Mouse (Mus musculus) heart, postnatal 0 days (tissue): ENCODE data around the gene Tmem115. TPM values are rescaled to one million over a fixed set of nuclear protein-coding genes. Genes with fewer than 3 reads are reported as not detected.

Source experiments
- ATAC-seq: fragments of 200-750 bp; cut with Nextera tagmentation; 2 replicates; pipeline ENCODE4 v1.8.0; 2017; ENCODE audit warnings: low read depth, moderate number of reproducible peaks, moderate library complexity; ENCODE audit not compliant: insufficient read depth
- DNase-seq: peaks from one replicate; pipeline ENCODE4 v3.0.0-alpha.2; 2016; ENCODE audit warnings: low spot score
- H3K27ac ChIP-seq: fragments of 300-500 bp; sonication (generic); 2 replicates; pipeline ENCODE4 v1.5.1; 2014; ENCODE audit warnings: low read depth, mild to moderate bottlenecking
- H3K27me3 ChIP-seq: fragments of 300-500 bp; sonication (generic); 2 replicates; pipeline ENCODE4 v1.6.1; 2014; ENCODE audit warnings: low read length, mixed read lengths; ENCODE audit not compliant: control insufficient read depth, insufficient read depth
- H3K36me3 ChIP-seq: fragments of 300-500 bp; sonication (generic); replicated peaks from 2 replicates; pipeline ENCODE4 v1.6.1; 2014; ENCODE audit warnings: low read length, mixed read lengths; ENCODE audit not compliant: control insufficient read depth, insufficient read depth
- H3K4me1 ChIP-seq: fragments of 300-500 bp; sonication (generic); 2 replicates; pipeline ENCODE4 v1.6.1; 2014; ENCODE audit warnings: antibody characterized with exemption; ENCODE audit not compliant: control insufficient read depth, insufficient read depth
- H3K4me2 ChIP-seq: fragments of 300-500 bp; sonication (generic); 2 replicates; pipeline ENCODE4 v1.6.1; 2014; ENCODE audit warnings: low read depth, mild to moderate bottlenecking, low read length, moderate library complexity
- H3K4me3 ChIP-seq: fragments of 300-500 bp; sonication (generic); 2 replicates; pipeline ENCODE4 v1.5.1; 2014; ENCODE audit warnings: low read depth, low read length
- H3K9ac ChIP-seq: fragments of 300-500 bp; sonication (generic); replicated peaks from 2 replicates; pipeline ENCODE4 v1.6.1; 2014; ENCODE audit warnings: low read depth, low read length, mixed read lengths
- H3K9me3 ChIP-seq: fragments of 300-500 bp; sonication (generic); replicated peaks from 2 replicates; pipeline ENCODE4 v1.6.1; 2016; ENCODE audit warnings: low read length; ENCODE audit not compliant: control insufficient read depth
- CTCF ChIP-seq: IDR thresholded peaks from 2 replicates; pipeline ENCODE4 v1.5.1; 2016; ENCODE audit warnings: antibody characterized with exemption, control low read depth, low read depth
- EP300 ChIP-seq: IDR thresholded peaks from 2 replicates; pipeline ENCODE4 v1.6.1; 2016; ENCODE audit warnings: antibody characterized with exemption, low read depth
- WGBS: fragments of 180-500 bp; shearing (Covaris S2); extraction: QIAGEN DNeasy Blood & Tissue Kit; methylation state at CpG from one replicate; pipeline ENCODE4 v1.1.7; 2014; 5-methylcytosine and 5-hydroxymethylcytosine counted together
- polyA plus RNA-seq: library from polyadenylated mRNA; unstranded; fragments of >200 nt; fragmentation: Nextera tagmentation; extraction: Ambion mirVana; gene quantifications from 2 replicates; pipeline ENCODE4 v1.2.1, GENCODE M21; 2015
- total RNA-seq: library from RNA; depleted of rRNA; stranded (reverse); fragments of >200 nt; gene quantifications from 2 replicates; pipeline ENCODE4 v1.2.3, GENCODE M21; 2014; ENCODE audit warnings: low replicate concordance

Tmem115 gene
- total and polyA plus RNA-seq, 2 experiments from 2014 or later: 26.7 to 33.4 TPM

DNA sequence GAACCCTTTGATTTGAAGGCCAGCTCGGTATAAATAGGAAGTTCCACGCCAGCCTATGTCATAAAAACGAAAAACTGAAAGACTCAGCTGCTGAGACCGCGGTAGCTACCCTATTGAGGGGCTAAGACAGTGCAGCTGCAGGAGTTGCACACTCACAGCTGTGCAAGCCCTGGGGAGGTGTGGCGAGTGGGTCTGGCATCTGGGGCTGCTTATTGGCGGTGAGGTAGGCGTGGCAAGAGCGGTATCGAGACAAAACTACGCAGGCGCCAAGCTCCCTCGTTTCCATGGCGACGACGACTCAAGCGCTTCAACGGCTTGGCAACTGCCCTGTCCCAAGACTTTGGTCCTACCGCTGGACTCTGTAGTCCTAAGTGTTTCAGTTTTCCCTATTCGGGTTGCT, 13.3 kb downstream of the Tmem115 start, which contains the start of gene Zmynd10:
Gene Zmynd10, plus strand, starts transcription at position 273 of the 400 bp plus-strand sequence.
- Histone ChIP-seq H3K9me3 (no peaks in the 10 kb centered on the region), H3K27me3 (0 out of 2 replicates have a peak, but pooled peaks cover 12% of the 10 kb centered on the region), H3K9ac (0 out of 2 replicates have a peak within 1 kb of the TSS, but pooled peaks have one; percentile 13), H3K4me2 (peak within 1 kb of the TSS; percentile 36), H3K27ac (peak within 1 kb of the TSS; percentile 9; the same call in 1 of the 2 replicates), H3K4me1 (peaks cover 35% of the 10 kb centered on the region), H3K36me3 (peaks cover 11% of the 10 kb centered on the region; the same call in 1 of the 2 replicates), H3K4me3 (no peak within 1 kb of the TSS)
- 5% methylated on average over 20 of the region's 20 CpGs for WGBS
- TF ChIP-seq CTCF (no peak), EP300 (no peak)
- peak; percentile 88 for DNase-seq
- peak; percentile 42 for ATAC-seq

GRCm38 (mm10) chr9:107547957-107548356, 14.2 kb downstream of the Tmem115 start:
- peaks cover 28% of the 10 kb centered on the region for H3K4me1 ChIP-seq
- H3K4me3 ChIP-seq: no peak overlapping the region
- no peak overlapping the region for H3K9ac ChIP-seq
- no peak overlapping the region for H3K4me2 ChIP-seq
- no peak for DNase-seq
- WGBS: 74% methylated on average over 5 of the region's 5 CpGs
- 0 out of 2 replicates have a peak, but pooled peaks cover 12% of the 10 kb centered on the region for H3K27me3 ChIP-seq
- no peaks in the 10 kb centered on the region for H3K9me3 ChIP-seq
- no peak overlapping the region for H3K27ac ChIP-seq
- ATAC-seq: no peak
- TF ChIP-seq EP300 (no peak), CTCF (no peak)
- H3K36me3 ChIP-seq: peaks cover 11% of the 10 kb centered on the region; the same call in 1 of the 2 replicates

- no peak overlapping the region for H3K9ac ChIP-seq
- peaks cover 36% of the 10 kb centered on the region for H3K4me1 ChIP-seq
- H3K27ac ChIP-seq: no peak overlapping the region
- TF ChIP-seq EP300 (no peak), CTCF (no peak)
- 82% methylated on average over 10 of the region's 10 CpGs for WGBS
- H3K9me3 ChIP-seq: no peaks in the 10 kb centered on the region
- H3K27me3 ChIP-seq: 0 out of 2 replicates have a peak, but pooled peaks cover 12% of the 10 kb centered on the region
- no peak overlapping the region for H3K4me2 ChIP-seq
- H3K4me3 ChIP-seq: no peak overlapping the region
- ATAC-seq (no peak), DNase-seq (no peak)
- peaks cover 11% of the 10 kb centered on the region; the same call in 1 of the 2 replicates for H3K36me3 ChIP-seq
Observed at GRCm38 (mm10) chr9:107548820-107549219, 15.1 kb downstream of the Tmem115 start.

GRCm38 (mm10) chr9:107549297-107550074, 15.7 kb downstream of the Tmem115 start:
- Histone ChIP-seq H3K9me3 (no peaks in the 10 kb centered on the region), H3K27ac (no peak overlapping the region), H3K4me3 (no peak overlapping the region), H3K36me3 (peaks cover 5% of the 10 kb centered on the region; the same call in 1 of the 2 replicates), H3K27me3 (0 out of 2 replicates have a peak, but pooled peaks cover 12% of the 10 kb centered on the region), H3K4me2 (no peak overlapping the region), H3K4me1 (peaks cover 38% of the 10 kb centered on the region), H3K9ac (no peak overlapping the region)
- ATAC-seq (no peak), DNase-seq (no peak)
- no peak for TF ChIP-seq EP300
- no peak for TF ChIP-seq CTCF
- 80% methylated on average over 20 of the region's 20 CpGs for WGBS

GRCm38 (mm10) chr9:107550491-107551116, 16.9 kb downstream of the Tmem115 start:
- TF ChIP-seq CTCF (no peak), EP300 (no peak)
- 0 out of 2 replicates have a peak, but pooled peaks cover 12% of the 10 kb centered on the region for H3K27me3 ChIP-seq
- H3K4me1 ChIP-seq: peaks cover 38% of the 10 kb centered on the region
- H3K9me3 ChIP-seq: no peaks in the 10 kb centered on the region
- WGBS: 57% methylated on average over 23 of the region's 23 CpGs
- ATAC-seq (no peak), DNase-seq (no peak)
- peak overlapping the region; percentile 77 for H3K4me2 ChIP-seq
- peak overlapping the region; percentile 51 for H3K4me3 ChIP-seq
- no peak overlapping the region for H3K27ac ChIP-seq
- no peaks in the 10 kb centered on the region for H3K36me3 ChIP-seq
- peak overlapping the region; percentile 52; the same call in 1 of the 2 replicates for H3K9ac ChIP-seq
